Mouse (Mus musculus) pancreas, adult 10 weeks (tissue): ENCODE data around the gene Anks4b. TPM values are rescaled to one million over a fixed set of nuclear protein-coding genes. Genes with fewer than 3 reads are reported as not detected.

Experiments used
- polyA plus RNA-seq: library from polyadenylated mRNA; stranded (reverse); fragments of 350-450 nt; fragmentation: Illumina TruSeq; extraction: RNeasy Lipid Tissue Mini Kit (QIAGEN cat#74804); gene quantifications from one replicate; pipeline ENCODE4 v1.2.3, GENCODE M21; 2015; ENCODE audit warnings: low read depth, low replicate concordance; ENCODE audit not compliant: insufficient read depth

Anks4b gene
- polyA plus RNA-seq: 0.94 TPM

GRCm38 (mm10) chr7:120173603-120174244 lies at the start of gene Anks4b:
Gene Anks4b, plus strand, starts transcription at chr7:120173858.

GRCm38 (mm10) chr7:120145191-120145590 lies 28.5 kb upstream of the Anks4b start, which contains the start of gene Zp2:
Gene Zp2, minus strand, starts transcription at chr7:120145291.

DNA sequence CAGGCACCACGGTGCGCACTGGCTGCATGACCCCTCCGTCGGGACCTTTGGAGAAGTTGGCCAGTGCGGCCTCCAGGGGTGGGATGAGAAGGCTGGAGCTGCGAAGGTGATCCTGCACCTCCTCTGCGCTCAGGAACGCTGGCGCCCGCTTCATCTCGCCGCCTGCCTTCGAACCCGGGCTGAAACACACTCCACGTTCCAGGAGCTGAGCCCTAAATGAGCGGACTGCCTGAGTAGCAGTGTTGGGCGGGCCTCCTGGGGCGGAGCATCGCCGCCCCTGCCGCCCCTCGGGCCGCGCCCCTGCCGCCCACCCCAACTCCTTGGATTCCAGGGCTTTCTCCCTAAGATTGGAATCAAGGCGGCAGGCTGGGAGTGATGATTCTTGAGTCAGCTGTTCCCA lies 28.1 kb downstream of the Anks4b start, which contains the start of gene Crym:
TSS of gene Crym (minus strand) at position 341 of the 400 bp plus-strand sequence.

DNA sequence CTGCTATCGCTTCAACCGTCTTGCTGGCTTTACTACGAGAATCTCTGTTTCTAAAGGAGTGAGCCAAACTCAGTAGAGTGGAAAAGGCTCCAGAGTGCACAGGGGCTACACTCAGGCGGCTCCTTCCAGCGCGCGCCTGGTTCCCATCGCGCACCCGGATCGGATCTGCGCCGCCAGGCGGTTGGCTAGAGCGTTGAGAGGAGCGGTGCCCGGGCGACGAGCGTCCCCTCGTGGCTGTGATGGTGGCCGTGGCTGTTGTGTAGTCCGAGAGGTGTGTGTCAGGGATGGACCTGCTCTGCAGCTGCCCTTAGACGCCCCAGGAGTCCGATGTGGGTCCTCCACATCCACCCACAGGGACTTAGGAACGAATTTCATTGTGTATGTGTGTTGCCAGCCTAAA lies 30.1 kb downstream of the Anks4b start, which contains the start of gene Abca14:
TSS of gene Abca14 (plus strand) at position 173 of the 400 bp plus-strand sequence.

Other genes with a start within 250 kb of the Anks4b start
- not detected for gene Dnah3, start 78.6 kb upstream of the Anks4b start, polyA plus RNA-seq
- gene Tmem159, start 71.5 kb upstream of the Anks4b start, polyA plus RNA-seq: 9.1 TPM
- not detected for gene Zp2, start 28.6 kb upstream of the Anks4b start, polyA plus RNA-seq
- 2.9 TPM for gene Crym, start 28.3 kb downstream of the Anks4b start, polyA plus RNA-seq
- not detected for gene Abca14, start 30.1 kb downstream of the Anks4b start, polyA plus RNA-seq
- gene Abca15, start 154.8 kb downstream of the Anks4b start, polyA plus RNA-seq: not detected
- not detected for gene Abca16, start 235.8 kb downstream of the Anks4b start, polyA plus RNA-seq